Mouse (Mus musculus) G1E (cell line): Measurements from ENCODE around the gene Sass6.

Source experiments
- CTCF ChIP-seq: IDR thresholded peaks from 2 replicates; pipeline ENCODE4 v1.5.1; 2012; ENCODE audit warnings: low read depth, low read length, inconsistent platforms, mixed read lengths
- GATA1 ChIP-seq: IDR thresholded peaks from 2 replicates; pipeline ENCODE4 v1.6.1; 2012; ENCODE audit warnings: borderline replicate concordance, low read length, inconsistent platforms, mixed read lengths
- GATA2 ChIP-seq: IDR thresholded peaks from 2 replicates; pipeline ENCODE4 v1.6.1; 2012; ENCODE audit warnings: low read depth, low read length, inconsistent platforms, borderline replicate concordance
- POLR2AphosphoS5 ChIP-seq: IDR thresholded peaks from 2 replicates; pipeline ENCODE4 v1.6.1; 2012; ENCODE audit warnings: low read depth, low read length, inconsistent platforms; ENCODE audit not compliant: insufficient replicate concordance
- TAL1 ChIP-seq: conservative IDR thresholded peaks from 2 replicates; pipeline ENCODE4 v1.6.1; 2012; ENCODE audit warnings: low read depth, low read length, inconsistent platforms, mixed read lengths

GRCm38 (mm10) chr3:116662463-116662863, 67.7 kb downstream of the Sass6 start, which contains the start of gene Mfsd14a:
- TF ChIP-seq GATA1: no peak
- TF ChIP-seq CTCF: no peak
- TF ChIP-seq POLR2AphosphoS5: no peak
- TF ChIP-seq GATA2: no peak
- no peak for TF ChIP-seq TAL1
